Mouse (Mus musculus) lung, adult 2 months (tissue): ENCODE results near the gene Ppm1n. TPM values are rescaled to one million over a fixed set of nuclear protein-coding genes. Genes with fewer than 3 reads are reported as not detected.

Experiments
- DNase-seq: peaks from one replicate; pipeline ENCODE4 v3.0.0; 2022
- H3K4me1 ChIP-seq: fragments of 200-500 bp; 2 replicates; pipeline ENCODE4 v1.6.1; 2011; ENCODE audit warnings: low read length; ENCODE audit not compliant: control insufficient read depth, insufficient read depth
- H3K4me3 ChIP-seq: fragments of 200-500 bp; replicated peaks from 2 replicates; pipeline ENCODE3; 2011; ENCODE audit warnings: low read depth, mild to moderate bottlenecking, control low read depth, low read length; ENCODE audit errors: extremely low read depth
- CTCF ChIP-seq: fragments of 200-500 bp; IDR thresholded peaks from 2 replicates; pipeline ENCODE4 v1.5.1; 2011; ENCODE audit warnings: mild to moderate bottlenecking, low read length, control low read depth; ENCODE audit not compliant: insufficient read depth
- POLR2A ChIP-seq: fragments of 200-500 bp; IDR thresholded peaks from 2 replicates; pipeline ENCODE4 v1.6.1; 2011; ENCODE audit warnings: low read depth, mild to moderate bottlenecking, control low read depth, low read length, borderline replicate concordance; ENCODE audit errors: extremely low read depth
- WGBS: fragments of 180-500 bp; shearing (Covaris S2); methylation state at CpG from one replicate; pipeline ENCODE4 v1.1.7; 2018; 5-methylcytosine and 5-hydroxymethylcytosine counted together
- polyA plus RNA-seq: library from polyadenylated mRNA; depleted of rRNA; stranded (reverse); fragments of >200 nt; gene quantifications from 2 replicates; pipeline ENCODE4 v1.2.3, GENCODE M21; 2012

Ppm1n gene
- polyA plus RNA-seq, 1 experiment: 0.36 TPM

DNA sequence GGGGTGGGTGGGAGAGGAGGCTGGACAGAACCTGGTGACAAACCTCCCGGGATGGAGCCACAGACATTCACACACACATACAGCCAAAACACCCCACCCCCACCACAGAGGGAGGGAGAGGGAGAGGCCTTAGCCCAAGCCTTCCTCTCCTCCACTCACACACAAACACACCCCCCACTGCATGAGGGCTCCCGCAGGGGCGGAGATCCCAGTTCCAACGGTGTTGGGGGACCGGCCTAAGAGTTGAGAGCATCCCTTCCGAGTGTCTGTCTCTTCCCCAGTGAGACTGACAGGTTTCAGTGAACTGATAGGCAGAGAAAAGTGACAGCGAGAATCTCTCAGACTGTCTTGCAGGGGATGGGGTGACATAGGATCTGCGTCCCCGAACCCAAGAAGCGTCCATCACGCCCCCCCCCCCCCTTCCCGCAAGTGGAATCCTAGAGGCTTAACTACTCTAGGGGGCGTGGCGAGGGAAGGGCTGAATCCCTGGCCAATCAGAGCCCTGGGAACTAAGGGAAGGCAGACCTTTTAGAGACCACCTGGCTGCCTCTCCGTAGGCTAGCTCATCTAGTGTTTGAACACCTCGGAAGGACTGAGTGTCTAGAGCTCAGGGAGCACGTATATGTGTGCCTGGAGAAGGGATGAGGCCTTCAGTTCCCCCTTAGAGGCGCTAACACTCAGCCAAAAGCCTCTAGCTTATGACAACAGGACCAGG, 28.0 kb upstream of the Ppm1n start:
- 1% methylated on average over 18 of the region's 18 CpGs for WGBS

DNA sequence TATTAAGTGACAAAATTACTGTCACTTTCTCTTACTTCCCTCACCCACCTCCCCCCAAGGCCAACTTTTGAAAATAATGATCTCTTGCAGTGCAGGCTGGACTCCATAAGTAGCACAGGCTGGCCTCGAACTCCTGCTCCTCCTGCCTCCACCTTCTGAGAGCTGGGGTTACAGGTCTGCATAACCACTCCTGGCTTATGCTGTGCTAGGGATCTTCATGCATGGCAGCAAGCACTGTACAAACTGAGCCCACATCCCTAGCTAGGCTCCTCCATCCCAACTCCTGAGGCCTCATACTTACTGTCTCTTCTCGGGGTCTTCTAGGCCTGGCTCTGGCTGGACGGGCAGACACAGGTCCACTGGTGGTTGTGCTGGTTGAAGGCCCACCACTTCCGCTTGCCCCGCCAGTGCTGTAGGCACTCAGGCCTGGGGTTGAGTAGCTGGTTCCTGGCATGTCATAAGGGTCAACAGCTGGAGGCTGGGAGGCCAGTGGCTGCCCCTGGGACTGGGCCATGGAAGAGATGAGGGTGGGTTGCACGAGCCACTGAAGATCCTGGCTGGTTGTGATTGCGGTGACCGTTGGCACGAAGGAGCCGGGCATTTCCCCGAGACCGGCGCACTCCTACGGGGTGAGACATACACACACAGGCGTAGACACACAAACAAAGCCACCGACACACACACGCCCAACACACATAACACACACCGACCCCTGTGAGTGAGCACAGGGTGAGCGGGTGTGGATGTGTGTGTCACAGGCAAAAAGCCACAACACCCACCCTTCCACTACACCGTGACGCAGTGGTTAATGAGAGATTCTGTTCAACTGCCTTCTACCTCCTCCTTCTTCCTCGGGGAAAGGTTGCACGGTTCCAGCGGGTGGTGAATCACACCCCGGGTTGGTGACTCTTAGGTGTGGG, 27.2 kb upstream of the Ppm1n start:
- H3K4me3 ChIP-seq: no peak overlapping the region
- no peak for TF ChIP-seq CTCF
- no peak for TF ChIP-seq POLR2A
- WGBS: 68% methylated on average over 25 of the region's 25 CpGs
- DNase-seq: no peak
- H3K4me1 ChIP-seq: peaks cover 9% of the 10 kb centered on the region

More for the DNA sequence above, 28.0 kb upstream of the Ppm1n start:
- peak overlapping the region; percentile 92 for H3K4me3 ChIP-seq
- no peak for DNase-seq
- no peak for TF ChIP-seq CTCF
- H3K4me1 ChIP-seq: peaks cover 9% of the 10 kb centered on the region

- TF ChIP-seq CTCF (no peak), POLR2A (no peak)
- no peak overlapping the region for H3K4me3 ChIP-seq
- DNase-seq: no peak
- 58% methylated on average over 16 of the region's 16 CpGs for WGBS
- H3K4me1 ChIP-seq: peaks cover 9% of the 10 kb centered on the region
Measured at GRCm38 (mm10) chr7:19305796-19306765, 26.2 kb upstream of the Ppm1n start.

DNA sequence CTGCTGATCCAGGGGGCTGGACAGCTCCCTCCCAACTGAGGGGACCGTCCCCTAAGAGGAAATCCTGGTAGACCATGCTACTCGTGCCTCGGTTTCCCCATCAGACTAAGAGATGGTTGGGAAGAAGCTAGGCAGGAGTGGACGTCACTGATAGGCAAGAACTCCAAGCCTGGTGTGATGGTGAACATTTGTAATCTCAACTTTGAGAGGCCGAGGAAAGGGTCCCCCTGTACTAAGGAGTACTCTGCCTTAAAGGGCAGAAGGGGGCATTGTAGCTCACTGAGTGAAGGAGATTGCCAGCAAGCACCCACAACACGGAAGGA, 25.5 kb upstream of the Ppm1n start:
- Histone ChIP-seq H3K4me1 (peaks cover 6% of the 10 kb centered on the region), H3K4me3 (no peak overlapping the region)
- no peak for TF ChIP-seq CTCF
- TF ChIP-seq POLR2A: no peak
- WGBS: 21% methylated on average over 6 of the region's 6 CpGs
- DNase-seq: no peak

DNA sequence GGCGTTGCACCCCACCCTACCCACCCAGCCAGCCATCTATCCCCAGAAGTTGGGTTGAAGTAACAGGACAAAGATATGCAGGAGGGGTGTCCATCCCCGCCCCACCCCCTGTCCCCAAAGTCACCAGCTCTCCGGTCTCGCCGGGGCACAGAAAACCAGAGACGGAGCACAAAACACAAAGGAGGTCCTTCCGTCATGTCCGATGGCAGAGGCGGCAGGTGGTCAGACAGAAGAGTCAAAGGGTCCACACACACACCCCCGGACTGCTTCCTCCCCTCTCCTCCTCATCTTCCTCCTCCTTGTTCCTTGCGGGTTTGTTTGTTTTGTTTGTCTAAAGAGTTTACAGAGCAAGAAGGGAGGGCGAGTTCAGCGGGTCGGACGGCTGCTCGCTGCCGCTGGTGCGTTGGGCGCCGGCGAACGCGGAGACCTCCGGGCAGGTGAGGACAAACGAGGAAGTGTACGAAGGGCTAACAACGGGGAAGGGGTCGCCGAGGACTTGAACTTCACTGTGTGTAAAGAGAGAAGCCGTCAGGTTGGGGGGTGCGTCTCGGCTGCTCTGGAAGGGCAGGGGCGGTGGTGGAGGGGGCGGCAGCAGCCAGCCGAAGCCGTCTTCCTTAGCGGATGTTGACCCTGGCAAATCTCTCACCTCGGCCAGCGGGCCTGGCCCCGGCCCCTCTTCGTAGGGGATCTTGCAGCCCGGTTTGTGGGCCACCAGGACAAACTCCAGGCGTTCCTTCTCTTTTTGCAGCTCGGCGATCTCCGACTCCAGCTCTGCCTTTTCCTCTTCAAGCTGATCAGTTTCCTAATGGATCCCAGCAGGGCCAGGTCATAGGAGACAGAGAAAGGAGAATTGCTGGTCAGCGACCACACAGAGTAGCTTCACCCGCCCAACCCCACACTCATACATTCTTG, 24.9 kb upstream of the Ppm1n start:
- Histone ChIP-seq H3K4me1 (peaks cover 5% of the 10 kb centered on the region), H3K4me3 (peak overlapping the region; percentile 31)
- WGBS: 14% methylated on average over 48 of the region's 48 CpGs
- TF ChIP-seq CTCF: no peak
- no peak for TF ChIP-seq POLR2A
- DNase-seq: no peak

- WGBS: 4% methylated on average over 16 of the region's 16 CpGs
- Histone ChIP-seq H3K4me3 (no peak overlapping the region), H3K4me1 (peaks cover 2% of the 10 kb centered on the region)
- peak; percentile 80 for DNase-seq
- TF ChIP-seq POLR2A (no peak), CTCF (peak; percentile 73)
Measured at GRCm38 (mm10) chr7:19303770-19304169, 23.9 kb upstream of the Ppm1n start.

GRCm38 (mm10) chr7:19303046-19303305, 23.1 kb upstream of the Ppm1n start:
- TF ChIP-seq CTCF (no peak), POLR2A (no peak)
- 84% methylated on average over 12 of the region's 12 CpGs for WGBS
- no peak for DNase-seq

GRCm38 (mm10) chr7:19302264-19303045, 22.6 kb upstream of the Ppm1n start:
- DNase-seq: no peak
- 53% methylated on average over 13 of the region's 13 CpGs for WGBS
- Histone ChIP-seq H3K4me1 (no peaks in the 10 kb centered on the region), H3K4me3 (no peak overlapping the region)
- TF ChIP-seq POLR2A (no peak), CTCF (no peak)

More at GRCm38 (mm10) chr7:19303046-19303305, 23.1 kb upstream of the Ppm1n start:
- H3K4me3 ChIP-seq: no peak overlapping the region
- H3K4me1 ChIP-seq: peaks cover 2% of the 10 kb centered on the region; the same call in 1 of the 2 replicates
